Mouse (Mus musculus) liver, postnatal 0 days (tissue): ENCODE measurements at regions not wholly inside any gene's neighbourhood (a gene's known extent, or its start where the extent isn't known, plus 50 kb on each side); places are given as distances from the start of the nearest gene placed in this dataset.

Experiments used
- ATAC-seq: fragments of 200-750 bp; cut with Nextera tagmentation; 2 replicates; pipeline ENCODE4 v1.8.0; 2017; ENCODE audit warnings: mild to moderate bottlenecking, moderate library complexity
- DNase-seq: peaks from one replicate; pipeline ENCODE4 v3.0.0-alpha.2; 2016
- H3K27ac ChIP-seq: fragments of 300-500 bp; sonication (generic); 2 replicates; pipeline ENCODE4 v1.5.1; 2014; ENCODE audit warnings: antibody characterized with exemption, moderate library complexity, mild to moderate bottlenecking, low read depth
- H3K27me3 ChIP-seq: fragments of 300-500 bp; sonication (generic); 2 replicates; pipeline ENCODE4 v1.6.1; 2014; ENCODE audit warnings: low read length, control low read depth, mixed read lengths; ENCODE audit not compliant: insufficient read depth
- H3K36me3 ChIP-seq: fragments of 300-500 bp; sonication (generic); replicated peaks from 2 replicates; pipeline ENCODE4 v1.6.1; 2014; ENCODE audit warnings: mild to moderate bottlenecking, control low read depth, low read length, moderate library complexity, mixed read lengths; ENCODE audit not compliant: insufficient read depth
- H3K4me1 ChIP-seq: fragments of 300-500 bp; sonication (generic); 2 replicates; pipeline ENCODE4 v1.6.1; 2014; ENCODE audit warnings: antibody characterized with exemption, mild to moderate bottlenecking, control low read depth; ENCODE audit not compliant: insufficient read depth
- H3K4me2 ChIP-seq: fragments of 300-500 bp; sonication (generic); 2 replicates; pipeline ENCODE4 v1.6.1; 2014; ENCODE audit warnings: low read depth, mild to moderate bottlenecking, low read length, moderate library complexity, mixed read lengths
- H3K4me3 ChIP-seq: fragments of 300-500 bp; sonication (generic); 2 replicates; pipeline ENCODE4 v1.5.1; 2014; ENCODE audit warnings: low read depth, low read length
- H3K9ac ChIP-seq: fragments of 300-500 bp; sonication (generic); replicated peaks from 2 replicates; pipeline ENCODE4 v1.6.1; 2014; ENCODE audit warnings: mild to moderate bottlenecking, moderate library complexity
- H3K9me3 ChIP-seq: fragments of 300-500 bp; sonication (generic); 2 replicates; pipeline ENCODE4 v1.6.1; 2016; ENCODE audit warnings: mild to moderate bottlenecking, control low read depth, low read length, mixed read lengths
- CTCF ChIP-seq: sonication (generic); IDR thresholded peaks from 2 replicates; pipeline ENCODE4 v1.5.1; 2016; ENCODE audit warnings: antibody characterized with exemption, low read depth
- EP300 ChIP-seq: IDR thresholded peaks from 2 replicates; pipeline ENCODE4 v1.6.1; 2016; ENCODE audit warnings: antibody characterized with exemption, low read depth, mild to moderate bottlenecking
- WGBS: fragments of 180-500 bp; shearing (Covaris S2); extraction: QIAGEN DNeasy Blood & Tissue Kit; methylation state at CpG from one replicate; pipeline ENCODE4 v1.1.7; 2014; ENCODE audit not compliant: insufficient replicate concordance; 5-methylcytosine and 5-hydroxymethylcytosine counted together

DNA sequence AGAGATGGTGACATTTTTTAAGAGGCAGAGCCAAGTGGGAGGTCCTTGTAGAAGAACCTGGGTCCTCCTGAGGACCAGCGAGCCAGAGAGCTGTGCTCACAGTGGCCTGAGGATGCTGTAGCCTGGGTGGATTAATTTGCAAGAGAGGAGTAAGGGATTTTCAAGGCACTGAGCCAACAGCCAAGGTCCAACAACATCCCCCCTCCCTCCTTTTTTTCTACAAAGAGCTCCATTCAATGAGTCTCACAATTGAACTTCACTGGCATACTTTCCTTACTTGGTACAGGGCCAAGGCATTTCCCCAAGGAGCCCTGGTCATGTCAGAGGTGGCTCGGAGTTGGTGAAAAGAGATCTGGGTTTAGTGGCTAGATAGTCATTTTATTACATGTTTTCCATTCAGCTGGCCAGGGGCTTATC, 209.8 kb downstream of the Wdr11 start:
- Histone ChIP-seq H3K9ac (no peak overlapping the region), H3K4me2 (no peak overlapping the region), H3K27ac (no peak overlapping the region), H3K4me1 (no peaks in the 10 kb centered on the region), H3K4me3 (no peak overlapping the region), H3K27me3 (no peaks in the 10 kb centered on the region), H3K9me3 (no peaks in the 10 kb centered on the region), H3K36me3 (no peaks in the 10 kb centered on the region)
- ATAC-seq, result no peak
- TF ChIP-seq EP300 (no peak), CTCF (no peak)
- no peak for DNase-seq
- WGBS, result 57% methylated on average over 2 of the region's 2 CpGs

DNA sequence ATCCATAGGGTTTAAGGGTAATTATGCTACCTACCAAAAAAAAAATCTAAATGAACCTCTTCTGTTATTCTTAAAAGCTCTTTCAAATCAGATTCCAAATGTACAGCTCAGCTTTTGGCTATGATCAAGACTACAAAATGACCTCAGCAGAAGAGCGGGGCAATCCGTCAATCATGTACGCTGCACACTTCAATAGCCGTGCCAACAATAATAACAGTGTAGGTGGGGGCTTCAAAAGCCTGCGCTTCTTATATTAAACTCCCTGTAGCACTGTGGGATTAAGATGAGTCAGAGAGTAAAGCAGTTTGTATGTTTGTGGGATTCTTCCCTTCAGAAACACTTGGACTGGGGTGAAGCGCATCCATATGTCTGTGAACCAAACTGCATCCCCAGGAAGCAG, 210.5 kb downstream of the Wdr11 start:
- whole genome bisulfite sequencing, result 83% methylated on average over 6 of the region's 6 CpGs
- Histone ChIP-seq H3K27me3 (no peaks in the 10 kb centered on the region), H3K4me3 (no peak overlapping the region), H3K4me1 (no peaks in the 10 kb centered on the region), H3K9ac (no peak overlapping the region), H3K36me3 (no peaks in the 10 kb centered on the region), H3K27ac (no peak overlapping the region), H3K4me2 (no peak overlapping the region), H3K9me3 (no peaks in the 10 kb centered on the region)
- ATAC-seq (no peak), DNase-seq (no peak)
- TF ChIP-seq CTCF (no peak), EP300 (no peak)

DNA sequence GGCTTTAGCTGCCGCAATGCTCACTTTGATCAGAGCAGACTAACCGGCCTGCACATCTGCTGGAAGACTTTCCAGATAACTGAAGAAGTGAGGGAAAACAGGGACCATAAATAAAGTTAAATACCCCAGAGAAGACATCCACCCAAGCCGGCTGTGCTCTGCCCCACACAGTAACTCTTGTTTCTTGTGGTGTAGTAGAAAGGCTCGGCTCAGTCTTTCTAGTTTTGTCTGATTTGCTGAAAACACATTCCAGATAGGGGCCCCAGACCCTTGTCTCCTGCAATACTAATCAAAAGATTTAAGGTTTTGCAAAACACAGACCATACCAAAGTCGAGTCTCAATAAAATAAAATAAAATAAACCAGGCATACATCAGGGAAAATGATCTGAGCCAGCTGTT, 213.7 kb downstream of the Wdr11 start:
- WGBS, result 60% methylated on average over 5 of the region's 5 CpGs
- H3K27ac ChIP-seq, result no peak overlapping the region
- ATAC-seq, result no peak

DNA sequence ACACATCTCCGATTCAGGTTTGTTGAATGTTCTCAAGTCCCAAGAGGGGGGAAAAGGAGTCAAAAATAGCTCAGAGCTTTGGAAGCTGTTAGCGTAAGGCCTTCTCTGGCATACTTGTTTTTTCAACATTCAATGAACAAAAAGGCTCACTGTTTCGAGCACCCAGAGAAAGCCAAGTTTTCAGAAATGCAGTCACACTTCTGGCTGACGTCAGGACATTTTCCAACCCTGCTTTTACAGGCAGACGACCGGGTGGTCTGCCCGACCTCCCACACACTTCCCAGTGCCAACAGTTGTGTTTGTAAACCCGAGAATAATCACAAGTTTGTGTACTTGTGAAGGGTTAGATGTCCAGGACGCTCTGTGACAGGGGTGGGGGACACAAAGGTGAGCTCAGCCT, 218.5 kb downstream of the Wdr11 start:
- WGBS, result 64% methylated on average over 9 of the region's 9 CpGs
- Histone ChIP-seq H3K9me3 (no peaks in the 10 kb centered on the region), H3K36me3 (no peaks in the 10 kb centered on the region), H3K4me1 (no peaks in the 10 kb centered on the region), H3K27me3 (no peaks in the 10 kb centered on the region), H3K27ac (no peak overlapping the region), H3K4me2 (no peak overlapping the region), H3K9ac (no peak overlapping the region), H3K4me3 (no peak overlapping the region)
- no peak for TF ChIP-seq EP300
- TF ChIP-seq CTCF, result no peak
- DNase-seq (no peak), ATAC-seq (no peak)

More for the DNA sequence above, 213.7 kb downstream of the Wdr11 start:
- Histone ChIP-seq H3K4me3 (no peak overlapping the region), H3K27me3 (no peaks in the 10 kb centered on the region), H3K4me2 (no peak overlapping the region), H3K9ac (no peak overlapping the region), H3K36me3 (no peaks in the 10 kb centered on the region), H3K4me1 (no peaks in the 10 kb centered on the region), H3K9me3 (no peaks in the 10 kb centered on the region)
- DNase-seq, result no peak
- no peak for TF ChIP-seq CTCF
- TF ChIP-seq EP300, result no peak

DNA sequence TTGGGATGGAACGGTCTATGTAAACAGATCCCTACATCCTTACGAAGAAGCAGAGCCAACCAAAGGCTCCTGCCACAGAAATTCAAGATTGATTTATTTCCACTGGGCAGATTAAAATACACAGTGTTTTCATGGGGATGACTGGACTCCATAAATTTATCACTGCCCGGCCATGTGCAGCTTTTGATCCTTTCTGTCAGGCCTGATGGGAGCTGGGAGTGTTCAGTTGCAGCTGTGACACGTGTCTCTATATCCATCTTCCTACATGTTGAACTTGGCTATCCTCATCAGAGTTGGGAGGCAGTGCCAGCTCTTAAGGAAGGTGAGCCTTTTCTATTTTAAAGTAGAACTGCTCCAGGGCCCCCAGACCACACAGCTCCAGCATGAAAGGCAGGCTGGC, 218.9 kb downstream of the Wdr11 start:
- TF ChIP-seq CTCF (no peak), EP300 (no peak)

DNA sequence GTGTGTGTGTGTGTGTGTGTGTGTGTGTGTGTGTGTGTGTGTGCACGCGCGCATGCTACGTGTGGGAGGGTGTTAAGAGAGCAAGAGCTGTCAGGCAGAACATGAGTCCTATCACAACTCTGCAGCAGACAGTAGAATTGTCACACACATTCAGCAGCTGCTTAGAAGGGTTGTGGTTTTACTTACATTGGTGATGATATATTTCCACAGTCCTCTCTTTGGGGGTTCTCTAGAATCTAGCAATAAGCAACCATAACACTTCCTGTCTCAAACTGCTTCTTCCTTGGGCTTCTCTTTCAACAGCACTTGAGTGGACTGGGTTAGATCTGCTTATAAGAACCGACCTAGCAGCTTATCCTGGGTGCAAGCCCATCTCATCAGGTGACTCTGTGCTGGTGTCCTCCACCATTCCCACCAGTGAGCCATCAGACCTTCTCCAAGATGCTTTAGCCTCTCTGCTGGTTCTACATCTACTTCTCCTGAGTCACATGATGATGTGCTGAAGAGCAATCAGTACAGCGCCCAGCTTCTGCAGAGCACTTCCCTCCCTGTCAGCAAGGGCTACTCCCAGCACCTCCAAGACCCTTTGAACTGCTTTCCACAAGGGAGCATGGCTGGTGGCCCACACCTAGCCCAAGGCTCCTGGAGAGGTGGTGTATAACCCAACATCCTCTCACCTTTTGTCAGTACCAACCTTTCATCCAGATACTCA, 222.6 kb downstream of the Wdr11 start:
- Histone ChIP-seq H3K9ac (no peak overlapping the region), H3K36me3 (no peaks in the 10 kb centered on the region), H3K27ac (no peak overlapping the region), H3K4me2 (no peak overlapping the region), H3K4me1 (no peaks in the 10 kb centered on the region), H3K27me3 (no peaks in the 10 kb centered on the region), H3K4me3 (no peak overlapping the region), H3K9me3 (no peaks in the 10 kb centered on the region)
- no peak for DNase-seq
- no peak for ATAC-seq
- WGBS, result 54% methylated on average over 6 of the region's 6 CpGs
- TF ChIP-seq EP300 (no peak), CTCF (no peak)

More for the DNA sequence above, 218.9 kb downstream of the Wdr11 start:
- Histone ChIP-seq H3K27ac (no peak overlapping the region), H3K4me3 (no peak overlapping the region), H3K4me2 (no peak overlapping the region), H3K9ac (no peak overlapping the region), H3K36me3 (no peaks in the 10 kb centered on the region), H3K27me3 (no peaks in the 10 kb centered on the region), H3K4me1 (no peaks in the 10 kb centered on the region), H3K9me3 (no peaks in the 10 kb centered on the region)
- DNase-seq (no peak), ATAC-seq (no peak)
- 66% methylated on average over 4 of the region's 4 CpGs for WGBS
